Mouse (Mus musculus): ENCODE data around the gene Lhx1. TPM values are rescaled to one million over a fixed set of nuclear protein-coding genes. Genes with fewer than 3 reads are reported as not detected.

Gene Lhx1
- total and polyA plus RNA-seq, 2 experiments from 2014 or later, result 21.3 to 44.9 TPM

- H3K27ac ChIP-seq (ENCODE audit: low read depth, low read length), result no peak overlapping the region
- no peak overlapping the region for H3K9ac ChIP-seq (replicated peaks; ENCODE audit: low read length, poor library complexity, severe bottlenecking)
- H3K4me2 ChIP-seq (ENCODE audit: low read depth, low read length, poor library complexity, severe bottlenecking), result peak overlapping the region; percentile 44
- H3K9me3 ChIP-seq (ENCODE audit: low read length), result no peaks in the 10 kb centered on the region
- peak; percentile 66 for DNase-seq (ENCODE audit: low spot score)
- no peak for ATAC-seq (ENCODE audit: low FRiP score)
- H3K27me3 ChIP-seq (ENCODE audit: insufficient read depth, low read length), result peaks cover 22% of the 10 kb centered on the region; the same call in 1 of the 2 replicates
- no peaks in the 10 kb centered on the region for H3K4me1 ChIP-seq (ENCODE audit: insufficient read depth, low read length)
- peak overlapping the region; percentile 23; the same call in 1 of the 2 replicates for H3K4me3 ChIP-seq (ENCODE audit: low read depth, low read length)
- no peaks in the 10 kb centered on the region for H3K36me3 ChIP-seq (ENCODE audit: insufficient read depth, low read length)
- TF ChIP-seq CTCF (IDR thresholded peaks at IDR 0.05), result no peak
- 12% methylated on average over 14 of the region's 14 CpGs for WGBS
Measured at GRCm38 (mm10) chr11:84529797-84530703, 4.7 kb upstream of the Lhx1 start.

DNA sequence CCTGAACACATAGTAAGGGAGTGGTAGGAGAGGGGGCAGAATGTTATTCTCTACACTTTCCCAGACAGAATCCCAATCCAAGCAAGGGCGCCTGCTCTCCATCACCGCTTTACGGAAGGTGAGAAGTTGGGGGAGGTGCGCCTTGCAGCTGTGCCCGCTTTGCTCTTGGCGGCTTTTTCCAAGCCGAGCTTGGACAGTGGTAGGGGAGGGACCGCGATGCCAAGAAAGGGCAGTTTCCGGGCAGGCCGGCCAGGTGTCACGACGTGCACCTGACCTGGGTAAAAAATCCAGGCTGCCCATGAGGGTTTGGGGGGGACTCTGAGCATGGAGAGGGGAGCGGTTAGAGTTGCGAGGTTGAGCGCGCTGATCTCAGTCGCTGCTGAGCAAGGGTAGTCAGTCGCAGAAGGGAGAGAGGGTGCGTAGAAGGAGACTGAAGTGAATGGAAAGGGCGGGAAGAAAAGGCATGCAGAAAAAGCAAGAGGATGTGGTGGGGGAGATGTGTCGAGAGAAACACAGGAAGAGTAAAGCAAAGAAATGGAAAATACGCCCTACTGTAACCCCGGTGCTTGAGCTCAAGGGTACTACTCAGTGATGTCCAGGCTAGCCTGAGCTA lies 3.9 kb upstream of the Lhx1 start:
- no peak for DNase-seq (ENCODE audit: low spot score)
- peaks cover 22% of the 10 kb centered on the region; the same call in 1 of the 2 replicates for H3K27me3 ChIP-seq (ENCODE audit: insufficient read depth, low read length)
- no peak for ATAC-seq (ENCODE audit: low FRiP score)
- H3K36me3 ChIP-seq (ENCODE audit: insufficient read depth, low read length), result no peaks in the 10 kb centered on the region
- peak overlapping the region; percentile 23 for H3K4me3 ChIP-seq (ENCODE audit: low read depth, low read length)
- H3K27ac ChIP-seq (ENCODE audit: low read depth, low read length), result peak overlapping the region; percentile 69
- 2% methylated on average over 24 of the region's 24 CpGs for WGBS
- H3K9me3 ChIP-seq (ENCODE audit: low read length), result no peaks in the 10 kb centered on the region
- H3K9ac ChIP-seq (replicated peaks; ENCODE audit: low read length, poor library complexity, severe bottlenecking), result peak overlapping the region; percentile 56; the same call in 1 of the 2 replicates
- TF ChIP-seq CTCF (IDR thresholded peaks at IDR 0.05), result no peak
- H3K4me2 ChIP-seq (ENCODE audit: low read depth, low read length, poor library complexity, severe bottlenecking), result peak overlapping the region; percentile 44
- H3K4me1 ChIP-seq (ENCODE audit: insufficient read depth, low read length), result no peaks in the 10 kb centered on the region

- Histone ChIP-seq H3K4me2 (ENCODE audit: low read depth, low read length, poor library complexity, severe bottlenecking) (peak overlapping the region; percentile 44), H3K27me3 (ENCODE audit: insufficient read depth, low read length) (peaks cover 21% of the 10 kb centered on the region; the same call in 1 of the 2 replicates), H3K9me3 (ENCODE audit: low read length) (no peaks in the 10 kb centered on the region), H3K9ac (replicated peaks; ENCODE audit: low read length, poor library complexity, severe bottlenecking) (peak overlapping the region; percentile 64), H3K4me1 (ENCODE audit: insufficient read depth, low read length) (no peaks in the 10 kb centered on the region), H3K4me3 (ENCODE audit: low read depth, low read length) (peak overlapping the region; percentile 49), H3K27ac (ENCODE audit: low read depth, low read length) (peak overlapping the region; percentile 43), H3K36me3 (ENCODE audit: insufficient read depth, low read length) (no peaks in the 10 kb centered on the region)
- no peak for TF ChIP-seq CTCF (IDR thresholded peaks at IDR 0.05)
- WGBS, result 4% methylated on average over 29 of the region's 29 CpGs
- DNase-seq (ENCODE audit: low spot score), result no peak
- ATAC-seq (ENCODE audit: low FRiP score), result no peak
Measured at GRCm38 (mm10) chr11:84526976-84527860, 1.9 kb upstream of the Lhx1 start.

DNA sequence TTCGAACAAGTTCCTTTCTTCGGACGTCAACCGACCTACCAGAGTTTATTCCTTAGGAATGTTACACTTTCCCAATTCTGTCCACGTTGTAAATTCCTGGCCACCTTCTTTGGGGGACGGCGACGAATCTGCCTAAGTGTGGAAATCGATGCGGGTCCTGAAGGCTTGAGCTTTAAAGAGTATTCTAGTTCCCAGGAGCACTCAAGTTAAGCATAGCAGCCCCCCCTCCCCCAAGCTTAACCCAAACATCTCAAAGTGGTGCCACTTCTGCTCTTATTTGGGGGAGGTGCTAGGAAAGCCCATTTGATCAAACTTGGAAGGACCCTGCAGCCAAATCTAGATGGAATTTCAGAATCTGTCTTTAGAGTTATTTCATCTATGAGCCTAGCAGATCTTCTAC lies 1.1 kb upstream of the Lhx1 start:
- no peak for ATAC-seq (ENCODE audit: low FRiP score)
- no peaks in the 10 kb centered on the region for H3K36me3 ChIP-seq (ENCODE audit: insufficient read depth, low read length)
- no peaks in the 10 kb centered on the region for H3K9me3 ChIP-seq (ENCODE audit: low read length)
- 1% methylated on average over 10 of the region's 10 CpGs for WGBS
- 0 out of 2 replicates have a peak overlapping the region, but pooled peaks have one; percentile 67 for H3K27ac ChIP-seq (ENCODE audit: low read depth, low read length)
- peak overlapping the region; percentile 64 for H3K9ac ChIP-seq (replicated peaks; ENCODE audit: low read length, poor library complexity, severe bottlenecking)
- peak overlapping the region; percentile 44 for H3K4me2 ChIP-seq (ENCODE audit: low read depth, low read length, poor library complexity, severe bottlenecking)
- H3K4me3 ChIP-seq (ENCODE audit: low read depth, low read length), result peak overlapping the region; percentile 49
- no peak for TF ChIP-seq CTCF (IDR thresholded peaks at IDR 0.05)
- peaks cover 26% of the 10 kb centered on the region for H3K27me3 ChIP-seq (ENCODE audit: insufficient read depth, low read length)
- no peaks in the 10 kb centered on the region for H3K4me1 ChIP-seq (ENCODE audit: insufficient read depth, low read length)
- no peak for DNase-seq (ENCODE audit: low spot score)

DNA sequence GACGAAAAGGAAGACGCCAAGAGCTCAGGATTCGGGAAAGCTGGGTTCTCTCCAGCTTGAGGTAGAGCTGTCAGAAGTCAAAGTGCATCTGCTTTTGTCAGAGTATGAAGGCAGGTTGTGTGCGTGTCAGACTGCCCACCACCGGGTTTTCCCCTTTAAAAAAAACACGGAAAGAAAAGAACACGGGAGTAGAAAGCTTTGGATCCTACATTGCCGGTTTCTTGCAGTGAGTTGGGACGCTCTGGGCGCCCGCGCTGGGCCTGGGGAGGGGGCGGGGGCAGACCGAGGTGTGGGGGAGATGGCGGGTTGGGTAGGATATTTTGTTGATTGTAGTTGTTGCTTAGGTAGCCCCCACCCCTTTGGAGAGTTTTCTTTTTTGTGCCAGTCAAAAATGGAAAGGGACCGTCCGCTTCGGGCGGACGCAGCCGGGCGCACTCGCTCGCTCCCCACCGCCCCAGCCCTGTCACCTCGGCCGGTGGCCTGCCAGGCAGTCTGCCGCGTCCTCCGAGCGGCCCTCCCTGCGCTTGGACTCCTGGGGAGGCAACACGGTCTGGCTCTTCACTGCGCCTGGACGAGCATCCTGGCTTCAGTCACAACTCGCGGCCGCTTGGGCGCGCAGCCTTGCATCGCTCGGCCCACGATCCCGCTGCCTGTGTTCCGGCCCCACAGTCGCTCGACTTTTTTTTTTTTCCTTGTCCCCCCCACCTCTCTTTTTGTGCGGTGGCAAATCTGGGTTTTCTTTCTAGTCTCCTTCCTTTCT lies 644 bp downstream of the Lhx1 start:
- DNase-seq (ENCODE audit: low spot score) (no peak), ATAC-seq (ENCODE audit: low FRiP score) (no peak)
- Histone ChIP-seq H3K9me3 (ENCODE audit: low read length) (no peaks in the 10 kb centered on the region), H3K36me3 (ENCODE audit: insufficient read depth, low read length) (no peaks in the 10 kb centered on the region), H3K4me3 (ENCODE audit: low read depth, low read length) (peak overlapping the region; percentile 49), H3K9ac (replicated peaks; ENCODE audit: low read length, poor library complexity, severe bottlenecking) (peak overlapping the region; percentile 64), H3K4me2 (ENCODE audit: low read depth, low read length, poor library complexity, severe bottlenecking) (peak overlapping the region; percentile 44), H3K27me3 (ENCODE audit: insufficient read depth, low read length) (peaks cover 31% of the 10 kb centered on the region), H3K27ac (ENCODE audit: low read depth, low read length) (peak overlapping the region; percentile 67), H3K4me1 (ENCODE audit: insufficient read depth, low read length) (no peaks in the 10 kb centered on the region)
- under 1% methylated on average over 47 of the region's 48 CpGs for WGBS
- no peak for TF ChIP-seq CTCF (IDR thresholded peaks at IDR 0.05)
